Mouse (Mus musculus): ENCODE measurements around the gene Atp6v1e1.

Gene Atp6v1e1

DNA sequence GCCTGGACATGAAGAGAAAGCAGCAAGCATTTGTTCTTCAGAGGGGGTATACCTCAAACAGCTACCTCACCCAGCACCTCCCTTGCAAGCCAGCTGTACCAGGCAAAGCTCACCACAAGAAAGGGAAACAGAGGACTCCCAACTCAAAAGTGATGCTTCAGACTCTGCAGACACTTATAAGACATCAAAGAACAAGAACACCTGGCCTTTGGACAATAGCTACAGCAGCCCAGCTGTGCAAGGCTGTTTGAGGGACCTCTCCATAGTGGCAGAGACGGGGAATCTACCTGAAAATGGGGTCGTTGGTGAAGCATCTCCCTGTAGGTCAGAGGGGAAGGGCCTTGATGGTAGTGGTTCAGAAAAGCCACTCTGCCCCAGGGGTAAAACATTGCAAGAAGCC lies 61.4 kb downstream of the Atp6v1e1 start:
- no peak for DNase-seq

DNA sequence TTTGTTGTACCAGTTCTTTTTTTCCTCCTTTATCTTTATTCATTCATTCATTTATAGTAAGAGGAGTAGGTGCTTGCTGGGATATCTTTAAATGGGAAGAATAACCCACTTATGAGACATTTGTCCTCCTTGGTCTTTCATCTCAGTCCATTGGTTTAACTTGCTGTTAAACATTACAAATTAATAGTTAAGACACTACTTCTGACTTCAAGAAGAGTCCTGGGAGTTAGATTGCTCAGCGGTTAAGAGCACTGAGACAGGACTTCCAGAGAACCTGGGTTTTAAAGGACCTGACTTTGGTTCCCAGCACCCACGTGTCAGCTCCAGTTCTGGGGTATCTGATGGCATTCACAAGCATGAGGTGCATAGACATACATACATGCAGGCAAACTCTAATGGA lies 76.2 kb downstream of the Atp6v1e1 start:
- no peak for DNase-seq

Data from cerebellum, adult 11-12 months (tissue).